Mouse (Mus musculus) liver, embryonic 14.5 days (tissue): ENCODE measurements at regions not wholly inside any gene's neighbourhood (a gene's known extent, or its start where the extent isn't known, plus 50 kb on each side); places are given as distances from the start of the nearest gene placed in this dataset.

Experiments used
- CTCF ChIP-seq: IDR thresholded peaks from 2 replicates; pipeline ENCODE4 v1.5.1; 2016; ENCODE audit warnings: antibody characterized with exemption, low read depth, control low read depth
- EP300 ChIP-seq: IDR thresholded peaks from 2 replicates; pipeline ENCODE4 v1.6.1; 2016; ENCODE audit warnings: antibody characterized with exemption, low read depth

GRCm38 (mm10) chr8:15189079-15189612 is 143.3 kb upstream of the BB014433 start:
- TF ChIP-seq CTCF (no peak), EP300 (no peak)
